Mouse (Mus musculus) heart, adult 2 months (tissue): ENCODE measurements around the gene Katnal1.

Experiments used
- CTCF ChIP-seq: fragments of 200-600 bp; IDR thresholded peaks from 2 replicates; pipeline ENCODE4 v1.8.1; 2022; ENCODE audit warnings: antibody characterized with exemption, mild to moderate bottlenecking, moderate library complexity
- EP300 ChIP-seq: fragments of 200-500 bp; IDR thresholded peaks from 2 replicates; pipeline ENCODE4 v1.6.1; 2011; ENCODE audit warnings: low read depth, low read length, control low read depth; ENCODE audit not compliant: insufficient read depth

GRCm38 (mm10) chr5:148959068-148959990 lies 30.2 kb upstream of the Katnal1 start:
- no peak for TF ChIP-seq CTCF
- no peak for TF ChIP-seq EP300
